Mouse (Mus musculus) left cerebral cortex, adult 11 months (tissue): Measurements from ENCODE around the gene Rsph1.

ENCODE experiments used
- DNase-seq: peaks from one replicate; pipeline ENCODE4 v3.0.0; 2022; ENCODE audit warnings: low spot score

Rsph1 gene

DNA sequence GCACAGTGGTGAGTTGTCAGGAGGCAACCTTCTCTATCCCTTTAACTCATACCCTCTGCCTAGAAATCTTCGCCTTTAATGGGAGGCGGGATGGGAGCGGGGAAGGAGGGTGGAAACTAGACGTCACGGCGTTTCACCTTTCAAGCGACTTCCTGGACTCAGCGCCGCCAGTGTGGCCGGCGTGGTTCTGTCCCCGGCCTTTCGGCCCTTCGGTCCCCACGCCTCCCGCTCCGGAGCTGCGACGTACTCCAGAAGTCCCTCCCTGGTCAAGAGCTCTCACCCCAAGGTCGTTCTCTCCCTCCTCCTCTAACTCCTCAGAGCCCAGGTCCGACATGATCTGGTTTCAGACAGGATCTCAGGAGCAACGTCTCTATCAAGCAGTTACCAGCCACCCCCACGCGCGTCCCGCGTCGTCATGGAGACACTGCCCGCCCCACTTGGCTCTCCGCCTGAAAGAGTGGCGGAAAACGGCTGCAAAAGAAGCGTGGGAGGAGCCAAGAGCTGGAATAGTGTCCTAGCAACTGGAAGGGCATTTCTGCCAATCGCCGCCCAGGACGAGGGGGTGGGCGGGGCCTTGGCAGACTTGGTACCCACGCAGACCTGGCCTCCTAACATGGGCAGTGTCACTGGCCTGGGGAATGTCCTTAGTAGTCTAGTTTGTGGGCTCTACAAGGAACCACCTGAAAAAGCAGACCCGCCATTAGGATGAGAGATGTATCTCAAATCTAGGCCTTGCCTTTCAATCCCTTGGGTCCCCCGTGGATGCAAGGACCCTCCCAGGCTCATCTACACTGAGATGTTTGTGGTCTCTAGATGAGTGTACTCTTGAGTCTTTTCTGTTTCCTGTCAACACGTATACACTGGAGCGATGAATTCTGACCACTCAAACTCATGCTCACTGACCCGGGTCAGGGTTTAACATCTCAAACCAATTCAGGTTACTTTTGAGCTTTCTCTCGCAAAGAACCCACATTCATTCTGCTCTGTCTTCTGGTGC lies at the start of gene Rsph1:
Gene Rsph1 (minus strand): TSS at position 462 of the 997 bp plus-strand sequence.
- peak; percentile 99 for DNase-seq

DNA sequence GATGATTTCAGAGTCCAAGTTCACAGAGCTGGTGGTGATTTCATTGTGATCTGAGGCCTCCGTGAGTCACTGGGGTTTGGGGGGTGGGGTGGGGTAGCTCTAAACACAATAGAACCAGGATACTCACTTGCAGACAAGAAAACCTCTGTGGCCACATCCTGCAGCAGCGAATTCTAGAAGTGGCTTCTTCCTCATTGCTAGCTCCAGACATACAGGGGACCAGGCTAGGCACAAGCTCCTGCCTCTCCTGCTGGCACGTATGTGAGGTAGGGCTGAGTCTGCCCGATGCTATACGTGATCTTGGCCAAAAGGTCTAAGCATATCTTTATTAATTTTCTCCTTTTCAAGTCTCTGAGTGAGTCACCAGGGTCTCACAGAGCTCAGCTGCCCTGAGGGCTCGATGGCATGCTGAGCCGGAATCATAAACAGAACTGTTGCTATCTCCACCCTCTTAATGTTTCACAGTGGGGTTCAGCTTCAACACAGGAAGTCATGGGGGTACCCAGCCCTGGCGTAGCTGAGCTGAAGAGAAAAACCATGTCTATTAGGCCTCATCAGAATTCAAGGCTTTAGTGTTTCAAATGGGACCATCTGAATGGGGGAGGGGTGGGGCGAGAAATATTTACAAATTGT lies 49.2 kb upstream of the Rsph1 start:
- DNase-seq = no peak

DNA sequence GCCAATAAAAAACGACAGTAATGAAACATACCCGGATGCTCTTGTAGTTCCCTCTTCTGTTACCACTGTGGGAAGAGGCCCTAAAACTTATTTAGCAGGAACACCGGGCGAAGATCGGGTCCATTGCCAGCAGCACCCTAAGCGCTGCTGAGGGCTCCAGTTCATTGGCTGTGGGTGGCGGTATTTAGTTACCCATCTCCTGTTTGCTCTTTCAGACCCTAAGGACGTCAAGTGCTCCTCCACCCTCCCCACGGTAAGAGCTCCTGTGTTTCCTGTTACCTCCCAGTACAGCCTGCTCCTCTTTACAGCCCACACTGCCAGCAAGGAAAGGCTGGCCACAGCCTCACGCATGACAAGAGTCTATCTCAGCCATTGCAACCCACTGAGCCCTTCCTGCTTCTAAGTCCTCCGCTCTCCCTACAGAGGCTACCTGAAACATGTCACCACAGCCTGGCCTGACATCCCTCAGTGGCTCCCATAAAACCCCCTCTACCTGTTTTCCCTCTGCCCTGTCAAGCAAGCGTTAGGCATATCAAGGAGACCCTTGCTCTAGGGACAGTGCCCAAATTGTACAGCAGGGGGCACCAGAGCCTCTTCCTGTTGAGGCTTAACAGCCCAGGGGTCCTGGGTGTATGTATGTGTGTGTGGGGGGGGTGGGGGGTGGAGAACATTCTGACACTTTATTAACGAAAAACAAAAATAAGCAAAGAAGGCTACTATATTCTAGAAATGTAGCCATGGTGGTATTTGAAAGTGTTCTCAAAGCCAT lies 48.5 kb upstream of the Rsph1 start:
- no peak for DNase-seq

DNA sequence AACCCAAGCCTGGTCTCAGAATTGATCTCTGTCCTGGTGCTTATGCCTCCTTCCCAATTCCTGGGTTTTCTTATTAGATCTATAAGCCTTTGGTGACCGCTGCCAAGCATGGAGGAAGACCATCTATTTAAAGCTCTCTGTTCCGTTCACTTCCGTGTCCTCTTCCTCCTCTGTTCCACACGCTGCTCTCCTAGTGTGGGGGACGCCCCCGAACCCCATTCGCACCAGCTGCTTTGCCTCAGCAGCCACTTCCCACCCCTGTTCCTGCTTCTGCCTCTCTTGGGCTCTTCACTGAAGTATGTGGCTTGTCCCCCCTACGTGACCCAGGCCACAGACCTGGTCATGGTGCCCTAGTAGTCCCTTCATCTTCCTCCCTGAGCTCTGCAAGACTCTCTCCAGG lies 47.0 kb upstream of the Rsph1 start:
- no peak for DNase-seq

DNA sequence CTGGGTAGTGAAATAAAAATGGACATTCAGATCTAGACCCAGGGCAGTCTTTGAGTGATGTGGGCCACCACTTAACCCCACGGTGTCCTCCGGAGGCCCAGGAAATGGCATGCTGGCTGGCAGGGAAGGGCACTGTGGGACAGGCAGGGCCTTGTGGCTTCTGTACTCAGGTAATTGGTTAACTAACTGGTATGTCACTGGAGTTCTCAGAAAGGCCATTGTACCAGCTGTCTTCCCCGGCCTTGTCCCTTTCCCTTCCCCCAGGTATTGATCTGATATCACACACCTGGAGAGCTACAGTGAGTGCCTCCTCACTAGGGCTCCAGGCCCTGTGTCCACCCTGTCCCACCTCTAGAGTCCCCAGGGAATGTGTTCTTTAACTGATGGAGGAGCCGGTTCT lies 46.2 kb upstream of the Rsph1 start:
- DNase-seq = no peak

DNA sequence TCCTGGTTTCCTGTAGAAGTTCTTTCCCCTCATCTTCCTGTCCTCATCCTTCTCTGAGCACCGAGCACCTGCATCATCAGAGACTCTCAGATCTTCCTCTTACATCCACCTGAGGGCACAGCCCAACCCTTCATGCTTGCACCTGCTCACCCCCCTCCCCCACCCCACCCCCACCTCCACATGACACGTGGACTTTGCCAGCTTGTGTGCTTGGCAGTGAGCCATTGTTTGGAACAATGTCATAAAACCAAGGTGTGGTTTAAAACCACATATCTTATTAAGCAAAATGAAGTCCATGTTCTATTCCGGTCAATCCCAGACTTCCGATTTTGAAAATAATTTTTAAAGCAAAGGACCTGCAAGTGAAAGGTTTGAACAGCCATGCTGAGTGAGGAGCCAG lies 45.3 kb upstream of the Rsph1 start:
- DNase-seq = no peak

DNA sequence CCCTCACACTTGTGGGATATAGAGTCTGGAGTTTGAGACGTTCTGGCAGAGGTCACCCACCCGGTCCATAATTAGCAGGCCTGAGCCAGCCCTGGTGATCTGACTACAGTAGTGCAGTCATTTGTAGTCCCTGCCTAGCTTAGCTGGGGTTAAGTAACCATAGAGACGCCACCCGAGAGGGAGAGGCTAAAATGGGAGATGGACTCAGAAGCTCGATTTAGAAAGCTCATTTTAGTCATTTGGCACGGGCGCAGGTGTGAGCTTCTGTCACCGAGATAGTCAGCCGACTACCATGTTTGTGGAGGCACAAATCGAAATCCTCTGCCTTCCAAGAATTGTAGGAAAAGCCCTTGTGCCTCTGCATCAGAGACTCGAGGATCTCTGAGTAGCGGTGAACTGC lies 44.2 kb upstream of the Rsph1 start:
- DNase-seq = peak; percentile 66

DNA sequence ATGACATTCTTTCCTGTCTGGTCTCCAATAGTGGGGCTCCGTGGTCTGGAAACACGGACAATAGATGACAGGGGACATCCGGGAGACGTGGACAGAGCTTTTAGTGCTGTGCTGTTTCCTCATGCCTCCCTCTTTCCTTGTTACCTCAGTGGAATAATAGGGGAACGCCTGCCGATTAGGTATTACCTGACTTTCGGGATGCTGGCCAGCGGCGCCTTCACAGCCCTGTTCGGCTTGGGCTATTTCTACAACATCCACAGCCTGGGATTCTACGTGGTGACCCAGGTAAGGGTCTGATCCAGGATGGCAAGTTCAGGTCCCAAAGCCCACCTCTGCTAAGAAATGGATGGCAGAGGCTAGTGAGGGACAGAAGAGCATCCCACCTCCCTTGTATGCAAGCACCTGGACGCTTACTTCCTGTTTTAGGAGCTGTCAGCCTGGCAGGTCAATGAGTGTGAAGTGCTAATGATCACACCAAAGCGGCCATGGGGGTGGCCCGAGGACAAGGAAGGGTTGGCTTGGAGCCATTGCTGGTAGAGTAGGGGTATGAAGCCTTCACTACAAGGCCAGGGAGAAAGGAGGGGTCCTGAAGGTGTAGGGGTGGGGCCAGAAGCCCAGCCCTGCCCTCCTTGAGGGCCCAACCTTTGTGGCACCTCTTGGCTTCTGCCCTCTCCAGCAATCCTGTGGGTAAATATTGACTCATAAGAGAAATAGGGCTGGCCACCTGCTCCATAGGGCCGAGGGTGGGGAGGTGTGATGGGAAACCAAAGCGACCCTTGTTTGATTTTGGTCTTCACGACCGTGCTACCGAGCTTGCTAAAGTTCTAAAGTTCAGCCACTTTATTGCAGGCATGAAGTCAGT lies 42.0 kb upstream of the Rsph1 start:
- no peak for DNase-seq

DNA sequence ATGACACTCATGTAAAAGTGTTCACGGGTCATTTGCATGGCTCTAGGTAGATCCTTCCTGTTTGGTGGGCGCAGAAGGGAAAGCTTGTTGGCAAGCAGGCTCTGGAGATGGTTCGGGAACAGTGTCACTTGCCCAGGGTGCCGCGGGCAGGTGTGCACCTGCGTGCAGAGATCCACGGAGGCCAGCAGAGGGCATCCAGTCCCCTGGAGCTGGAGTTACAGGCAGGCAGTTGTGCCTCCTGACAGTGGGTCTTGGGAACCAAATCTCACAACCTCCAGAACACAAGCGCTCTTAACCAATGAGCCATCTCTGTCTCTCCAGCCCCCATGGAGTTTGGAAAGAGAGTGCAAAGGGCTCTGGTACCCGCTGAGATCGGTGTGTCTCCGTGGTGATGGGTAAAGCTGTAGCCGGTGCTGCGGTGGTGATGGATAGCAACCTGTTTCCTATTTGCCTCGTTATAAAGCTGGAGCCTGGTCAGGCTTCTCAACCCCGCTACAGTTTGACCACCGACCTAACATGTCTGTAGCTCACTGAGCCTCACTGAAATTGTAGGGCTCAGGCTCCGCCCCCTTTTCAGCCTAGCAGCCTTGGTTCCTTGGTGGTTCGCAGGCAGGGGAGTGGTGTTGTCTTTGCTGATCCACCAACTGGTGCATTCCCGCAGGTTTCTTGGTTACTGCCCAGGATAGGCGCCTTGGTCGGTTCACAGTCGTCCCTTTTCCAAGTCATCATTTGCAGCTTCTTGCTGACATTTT lies 40.5 kb upstream of the Rsph1 start:
- DNase-seq = no peak

DNA sequence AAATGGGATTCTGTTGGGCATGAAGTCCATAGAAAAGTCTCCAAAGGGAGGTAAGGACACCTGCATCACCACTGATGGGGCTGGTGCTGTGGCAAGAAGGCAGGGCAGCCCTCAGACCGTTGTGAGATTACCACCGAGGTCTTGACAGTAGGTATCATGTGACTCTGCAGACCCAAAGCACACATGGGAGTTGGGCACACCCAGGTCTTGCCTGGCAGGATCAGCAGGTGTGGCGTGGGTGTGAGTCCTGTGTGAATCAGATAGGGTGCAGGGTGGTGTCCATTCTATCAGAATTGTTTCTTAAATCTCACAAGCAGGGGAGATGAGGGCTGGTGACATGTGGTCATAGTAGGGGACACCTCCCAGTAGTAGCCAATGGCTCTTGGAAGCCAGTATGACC lies 39.8 kb upstream of the Rsph1 start:
- DNase-seq = no peak

DNA sequence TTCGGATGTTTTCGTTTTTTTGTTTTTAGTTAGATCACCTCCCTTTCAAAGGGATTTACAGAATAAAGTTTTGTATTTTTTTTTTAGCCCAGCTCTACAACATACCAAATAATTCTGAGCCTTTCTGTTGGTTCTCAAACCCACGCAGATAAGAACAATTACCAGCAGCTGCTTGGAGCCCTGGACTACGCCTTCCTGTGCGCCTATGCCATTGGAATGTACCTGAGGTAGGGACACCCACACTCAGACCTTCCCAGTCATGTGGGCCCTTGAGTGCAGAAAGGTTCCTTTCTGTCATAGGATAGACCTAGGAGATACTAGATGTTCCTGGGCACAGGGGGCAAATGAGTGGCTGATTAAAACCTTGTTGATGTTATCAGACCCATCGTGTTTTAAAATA lies 38.8 kb upstream of the Rsph1 start:
- no peak for DNase-seq

DNA sequence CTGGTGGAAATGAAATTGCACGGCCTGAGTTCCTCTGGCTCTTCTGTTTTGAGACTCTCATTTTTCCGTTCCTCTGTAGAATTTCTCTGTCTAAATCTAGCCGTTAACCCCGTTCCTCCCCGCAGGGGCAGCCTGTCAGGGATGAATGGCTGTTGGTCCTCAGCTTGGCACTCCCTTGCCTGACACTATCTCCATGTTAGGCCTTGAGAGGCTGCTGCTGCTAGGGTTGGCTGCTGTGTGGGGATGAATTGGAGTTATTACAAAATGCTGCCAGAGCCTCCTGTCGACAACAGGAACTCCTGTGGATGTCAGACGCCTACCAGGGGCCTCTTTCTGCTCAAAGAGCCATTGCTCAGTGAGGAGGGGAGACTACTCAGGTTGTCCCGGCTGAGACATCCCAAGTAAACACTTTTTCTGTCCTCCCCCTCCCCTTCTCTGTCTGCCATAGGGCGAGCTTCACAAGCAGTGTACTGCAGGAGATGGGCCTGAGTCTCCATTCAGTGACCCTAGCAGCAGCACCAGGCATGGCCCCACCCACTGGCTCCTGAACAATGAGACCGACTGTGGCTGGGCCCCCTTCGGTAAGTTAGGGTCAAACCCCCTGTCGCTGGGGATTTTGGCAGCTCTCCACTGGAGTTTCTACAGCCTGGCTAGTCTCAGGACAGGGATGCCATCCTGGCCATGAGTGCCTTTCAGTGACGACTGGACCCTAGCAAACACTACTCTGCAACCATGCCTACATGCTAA lies 38.0 kb upstream of the Rsph1 start:
- DNase-seq = no peak

DNA sequence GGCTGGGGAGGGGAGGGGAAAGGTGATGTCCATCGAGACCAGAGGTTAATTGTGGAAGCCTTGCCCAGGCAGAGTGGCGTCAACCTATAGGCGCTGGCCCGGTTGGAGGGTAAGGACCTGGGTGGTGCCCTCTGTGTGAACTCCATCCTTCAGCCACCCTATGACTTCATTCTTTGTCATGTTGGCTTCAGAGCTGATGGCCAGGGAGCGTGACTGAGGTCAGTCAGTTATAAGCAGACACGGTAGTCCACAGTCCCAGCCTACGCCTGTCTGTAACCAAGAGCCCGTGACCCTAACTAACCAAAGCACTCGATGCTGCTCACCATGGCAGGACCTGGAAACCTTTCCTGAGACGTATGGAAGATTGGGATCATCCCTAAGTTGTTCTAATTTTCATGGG lies 35.5 kb upstream of the Rsph1 start:
- DNase-seq = no peak

DNA sequence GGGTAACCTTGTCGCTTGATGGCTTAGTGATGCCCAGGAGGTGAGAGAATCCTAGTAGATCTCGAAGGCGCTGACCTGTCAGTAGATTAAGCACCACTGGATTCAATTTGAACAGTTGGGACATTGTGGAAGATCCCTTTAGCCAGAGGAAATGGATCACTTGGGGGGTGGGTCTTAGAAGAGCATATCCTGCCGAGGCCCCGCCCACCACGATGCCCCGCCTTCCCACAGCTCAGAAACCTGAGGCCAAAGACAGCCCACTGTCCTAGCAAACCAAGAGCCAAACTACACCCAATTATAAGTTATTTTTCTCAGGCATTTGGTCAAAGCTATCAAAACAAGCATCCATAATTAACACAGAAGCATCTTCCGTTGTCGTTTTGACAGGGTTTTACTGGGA lies 33.9 kb upstream of the Rsph1 start:
- DNase-seq = no peak

DNA sequence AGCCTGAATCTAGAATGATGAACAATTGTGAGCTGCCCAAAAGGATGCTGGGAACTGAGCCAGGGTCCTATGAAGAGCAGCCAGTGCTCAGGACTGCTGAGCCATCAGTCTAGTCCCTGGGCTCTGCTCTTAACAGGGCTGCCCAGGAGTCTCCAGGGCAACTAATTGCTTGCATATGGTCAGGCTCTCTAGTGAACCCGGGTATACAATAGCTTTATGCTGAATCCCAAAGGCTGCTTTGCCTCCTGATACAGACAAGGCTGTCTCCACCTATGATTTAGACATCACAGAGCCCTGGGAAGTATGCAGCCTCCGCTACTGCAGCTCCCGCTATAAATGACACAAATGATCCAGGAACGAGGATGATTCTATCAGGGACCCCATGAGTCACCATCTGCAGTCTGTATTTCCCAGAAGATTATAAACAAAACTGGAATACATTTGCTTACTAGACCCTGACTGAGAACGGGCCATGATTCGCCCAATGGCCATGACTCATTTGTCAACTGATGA lies 32.2 kb upstream of the Rsph1 start:
- DNase-seq = no peak

DNA sequence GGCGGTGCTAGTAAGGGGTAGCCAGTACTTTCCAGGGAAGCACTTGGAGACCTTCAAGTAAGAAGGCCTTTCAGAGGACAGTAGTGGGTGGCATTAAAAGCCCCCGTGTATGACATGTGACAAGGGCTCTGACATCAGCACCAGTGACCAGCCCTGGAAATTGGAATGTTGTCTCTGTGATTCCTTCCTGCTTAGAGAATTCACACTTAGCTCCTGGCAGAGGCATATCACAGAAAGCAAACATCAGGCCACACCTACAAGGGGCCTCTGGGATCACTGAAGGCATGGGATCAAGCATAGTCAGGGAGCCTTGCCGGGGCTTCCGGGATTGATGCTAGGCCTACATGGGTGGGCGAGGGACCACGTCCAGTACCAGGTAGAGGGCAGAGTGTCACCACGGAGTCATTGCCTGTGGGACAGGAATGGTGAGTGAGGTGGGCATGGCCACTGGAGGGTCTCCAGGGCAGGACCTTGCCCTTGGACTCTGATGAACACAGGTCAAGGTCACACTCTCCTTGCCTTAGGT lies 31.2 kb upstream of the Rsph1 start:
- DNase-seq = no peak

DNA sequence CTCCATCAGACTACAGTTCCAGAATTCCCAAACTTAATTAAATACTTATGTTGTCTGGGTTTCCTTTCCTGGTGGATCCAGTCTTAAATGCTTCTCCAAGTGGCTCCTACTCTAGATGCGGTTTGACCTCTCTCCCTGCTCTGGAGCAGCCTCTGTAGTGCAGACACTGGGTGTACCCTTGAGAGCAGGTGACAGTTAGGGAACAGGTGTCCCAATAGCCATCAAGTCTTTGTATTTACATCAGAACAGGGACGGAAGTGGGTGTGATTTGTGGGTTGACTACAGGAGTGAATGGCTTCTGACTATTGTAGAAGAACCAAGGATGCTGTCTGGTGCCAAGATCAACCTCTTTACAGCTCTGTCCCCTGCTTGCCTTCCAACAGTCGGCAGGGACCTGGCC lies 30.6 kb upstream of the Rsph1 start:
- DNase-seq = no peak

DNA sequence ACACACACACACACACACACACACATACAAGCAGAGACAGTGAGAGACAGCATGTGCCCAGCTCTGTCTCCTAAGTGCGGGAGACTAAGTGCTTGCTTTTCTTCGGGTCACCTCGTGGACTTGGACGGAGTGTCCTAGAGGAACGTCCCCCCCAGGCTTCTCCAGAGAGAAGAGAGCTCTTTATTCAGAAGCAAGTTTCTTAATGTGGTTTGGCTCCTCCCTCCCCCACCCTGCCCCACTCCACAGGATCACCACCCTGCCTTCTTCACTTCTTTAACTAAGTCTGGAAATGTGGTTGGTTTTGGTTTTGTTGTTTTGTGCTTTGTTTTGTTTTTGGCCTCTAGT lies 28.6 kb upstream of the Rsph1 start:
- no peak for DNase-seq

DNA sequence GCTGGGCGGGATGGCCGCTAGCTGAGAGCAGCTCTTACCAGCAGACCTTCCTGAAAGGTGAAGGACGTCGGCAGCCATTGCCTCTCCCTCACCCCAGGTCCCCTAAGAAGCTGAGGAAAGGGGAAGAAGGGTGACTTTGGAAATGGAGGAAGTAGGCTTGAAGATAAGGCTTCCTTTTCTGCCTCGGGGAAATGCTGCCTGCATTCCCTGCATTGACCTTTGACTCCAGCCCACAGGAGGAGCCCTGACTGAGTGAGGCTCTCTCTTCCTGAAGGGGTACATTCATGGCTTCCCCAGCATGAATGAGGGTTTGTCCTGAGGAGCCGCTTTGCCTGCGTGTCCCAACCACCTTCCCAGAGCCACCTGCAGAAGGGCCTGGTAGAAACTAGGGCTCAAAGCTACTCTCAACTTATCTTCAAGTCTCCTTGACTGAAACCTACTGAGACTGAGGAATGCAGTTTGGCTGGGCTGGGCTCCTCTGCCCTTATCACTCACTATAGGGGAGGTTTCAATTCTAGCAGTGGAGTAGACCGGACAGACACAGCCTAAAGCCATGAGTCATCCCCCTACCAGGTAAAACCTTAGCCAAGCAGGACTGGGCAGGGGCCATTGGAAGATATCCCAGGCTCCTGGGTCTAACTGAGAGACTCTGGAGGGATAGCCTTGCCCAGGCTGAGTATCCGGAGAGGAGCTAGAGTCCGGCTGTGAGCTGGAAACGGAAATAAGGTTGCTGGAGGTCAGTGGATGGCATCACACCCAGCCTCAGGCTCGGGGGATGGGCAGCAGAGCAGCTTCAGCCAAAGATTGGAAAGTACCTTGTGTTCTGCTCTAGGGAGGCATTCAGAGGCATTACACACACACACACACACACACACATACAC lies 28.0 kb upstream of the Rsph1 start:
- DNase-seq = no peak
